Mouse (Mus musculus): ENCODE data around the gene Hist1h2ae. TPM values are rescaled to one million over a fixed set of nuclear protein-coding genes. Genes with fewer than 3 reads are reported as not detected.

Hist1h2ae gene
- polyA plus RNA-seq (2012): 16.2 and 16.7 TPM in 2 replicates

GRCm38 (mm10) chr13:23571022-23571503 is at the start of gene Hist1h2ae, which contains the start of gene Hist1h2bg:
Gene Hist1h2ae (minus strand): TSS chr13:23571220.
Gene Hist1h2bg (plus strand): TSS chr13:23571396.

GRCm38 (mm10) chr13:23581408-23582218 is 10.6 kb upstream of the Hist1h2ae start, which contains the start of gene Hist1h4d:
Gene Hist1h4d (plus strand): TSS chr13:23581598.

GRCm38 (mm10) chr13:23575271-23575851 is 4.3 kb upstream of the Hist1h2ae start, which contains the start of gene Hist1h3d:
Gene Hist1h3d (plus strand): TSS chr13:23575763.

GRCm38 (mm10) chr13:23573898-23574524 is 3.0 kb upstream of the Hist1h2ae start, which contains the start of the genes Hist1h2bf and Hist1h2ad:
Gene Hist1h2bf (minus strand): TSS chr13:23574196.
Gene Hist1h2ad (plus strand): TSS chr13:23574381.

GRCm38 (mm10) chr13:23561883-23562659 is 8.9 kb downstream of the Hist1h2ae start, which contains the start of gene Hist1h3e:
Gene Hist1h3e (minus strand): TSS chr13:23562369.

GRCm38 (mm10) chr13:23552962-23553361 is 18.1 kb downstream of the Hist1h2ae start, which contains the start of gene Hist1h1d:
Gene Hist1h1d (plus strand): TSS chr13:23553262.

GRCm38 (mm10) chr13:23551146-23551834 is 19.7 kb downstream of the Hist1h2ae start, which contains the start of gene Hist1h4f:
Gene Hist1h4f (minus strand): TSS chr13:23551648.

GRCm38 (mm10) chr13:23543965-23544786 is 26.8 kb downstream of the Hist1h2ae start, which contains the start of gene Hist1h3f:
Gene Hist1h3f (plus strand): TSS chr13:23544052.

GRCm38 (mm10) chr13:23542999-23543607 is 27.9 kb downstream of the Hist1h2ae start, which contains the start of gene Hist1h2bh:
Gene Hist1h2bh (minus strand): TSS chr13:23543392.

GRCm38 (mm10) chr13:23535137-23536075 is 35.6 kb downstream of the Hist1h2ae start, which contains the start of gene Hist1h3g:
Gene Hist1h3g (plus strand): TSS chr13:23535422.

GRCm38 (mm10) chr13:23533560-23534367 is 37.3 kb downstream of the Hist1h2ae start, which contains the start of gene Hist1h2af:
Gene Hist1h2af (plus strand): TSS chr13:23533906.

GRCm38 (mm10) chr13:23530901-23531875 is 39.8 kb downstream of the Hist1h2ae start, which contains the start of gene Hist1h4h:
Gene Hist1h4h (plus strand): TSS chr13:23531050.

